Mouse (Mus musculus): ENCODE data around the gene Zmym3. TPM values are rescaled to one million over a fixed set of nuclear protein-coding genes. Genes with fewer than 3 reads are reported as not detected.

Gene Zmym3
- polyA plus RNA-seq (2015; fragmentation: Nextera tagmentation; extraction: Ambion mirVana) = 31.4 and 33.2 TPM in 2 replicates

- H3K36me3 ChIP-seq (ENCODE audit: control insufficient read depth, insufficient read depth, low read length) = no peaks in the 10 kb centered on the region
- ATAC-seq (ENCODE audit: low read depth) = peak; percentile 24
- peak within 1 kb of the TSS; percentile 76 for H3K9ac ChIP-seq (ENCODE audit: low read length)
- peaks cover 7% of the 10 kb centered on the region for H3K4me1 ChIP-seq (replicated peaks; ENCODE audit: control insufficient read depth, insufficient read depth, low read length)
- H3K27me3 ChIP-seq (ENCODE audit: control insufficient read depth, insufficient read depth, low read depth, low read length) = no peaks in the 10 kb centered on the region
- peak within 1 kb of the TSS; percentile 79 for H3K27ac ChIP-seq (ENCODE audit: low read length)
- no peaks in the 10 kb centered on the region for H3K9me3 ChIP-seq (ENCODE audit: control insufficient read depth, low read length)
- H3K4me2 ChIP-seq (ENCODE audit: low read depth, low read length) = peak within 1 kb of the TSS; percentile 70
- 21% methylated on average over 4 of the region's 4 CpGs for WGBS
- peak within 1 kb of the TSS; percentile 65 for H3K4me3 ChIP-seq (ENCODE audit: low read length)
Measured at GRCm38 (mm10) chrX:101420700-101421095, at the start of gene Zmym3. Zmym3 (minus strand) TSS chrX:101420849.

DNA sequence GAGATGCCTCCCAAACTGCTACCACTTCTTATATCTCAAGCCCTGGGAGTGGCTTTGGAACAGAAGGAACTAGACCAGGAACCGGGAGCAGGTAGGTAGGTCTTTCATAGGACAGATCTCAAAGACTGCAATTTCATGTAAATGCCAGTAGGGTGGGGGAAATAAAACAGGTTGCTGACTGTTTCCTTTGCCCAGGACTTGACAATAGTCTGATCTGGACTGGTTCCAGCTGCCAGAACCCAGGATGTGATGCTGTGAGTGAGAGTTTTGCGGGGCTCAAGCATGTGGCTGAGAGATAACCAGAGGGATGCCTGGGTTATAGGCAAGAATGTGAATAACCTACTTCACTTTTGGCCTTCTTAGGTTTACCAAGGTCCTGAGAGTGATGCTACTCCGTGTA is 30.9 kb upstream of the Zmym3 start:
- H3K9ac ChIP-seq (ENCODE audit: low read length) = no peak overlapping the region
- H3K27me3 ChIP-seq (ENCODE audit: control insufficient read depth, insufficient read depth, low read depth, low read length) = no peaks in the 10 kb centered on the region
- WGBS = 77% methylated on average over 3 of the region's 3 CpGs
- ATAC-seq (ENCODE audit: low read depth) = no peak
- no peak overlapping the region for H3K4me2 ChIP-seq (ENCODE audit: low read depth, low read length)
- H3K27ac ChIP-seq (ENCODE audit: low read length) = no peak overlapping the region
- no peaks in the 10 kb centered on the region for H3K9me3 ChIP-seq (ENCODE audit: control insufficient read depth, low read length)
- peaks cover 8% of the 10 kb centered on the region for H3K36me3 ChIP-seq (ENCODE audit: control insufficient read depth, insufficient read depth, low read length)
- H3K4me3 ChIP-seq (ENCODE audit: low read length) = no peak overlapping the region
- H3K4me1 ChIP-seq (replicated peaks; ENCODE audit: control insufficient read depth, insufficient read depth, low read length) = no peaks in the 10 kb centered on the region

DNA sequence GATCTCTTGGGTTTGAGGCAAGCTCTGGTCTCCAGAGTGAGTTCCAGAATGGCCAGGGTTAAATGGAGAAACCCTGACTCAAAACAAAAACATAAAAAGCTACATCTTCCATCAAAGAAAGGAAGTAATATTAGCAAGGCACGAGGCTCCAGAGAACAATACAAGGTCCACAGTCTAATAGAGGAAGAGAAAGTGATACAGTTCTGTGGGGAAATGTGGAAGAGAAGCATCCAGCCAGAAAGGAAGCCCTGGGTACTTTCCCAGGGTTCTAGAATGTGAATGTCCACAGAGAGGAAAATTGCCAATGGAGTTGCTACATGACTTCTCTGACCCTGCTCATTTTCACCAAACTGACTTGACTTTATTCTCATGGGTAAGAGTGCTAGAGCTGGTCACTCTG is 30.5 kb upstream of the Zmym3 start:
- WGBS = 37% methylated on average over 1 of the region's 1 CpGs
- Histone ChIP-seq H3K27me3 (ENCODE audit: control insufficient read depth, insufficient read depth, low read depth, low read length) (no peaks in the 10 kb centered on the region), H3K9ac (ENCODE audit: low read length) (no peak overlapping the region), H3K4me3 (ENCODE audit: low read length) (no peak overlapping the region), H3K9me3 (ENCODE audit: control insufficient read depth, low read length) (no peaks in the 10 kb centered on the region), H3K4me2 (ENCODE audit: low read depth, low read length) (no peak overlapping the region), H3K27ac (ENCODE audit: low read length) (no peak overlapping the region), H3K4me1 (replicated peaks; ENCODE audit: control insufficient read depth, insufficient read depth, low read length) (no peaks in the 10 kb centered on the region), H3K36me3 (ENCODE audit: control insufficient read depth, insufficient read depth, low read length) (peaks cover 10% of the 10 kb centered on the region)
- ATAC-seq (ENCODE audit: low read depth) = no peak

DNA sequence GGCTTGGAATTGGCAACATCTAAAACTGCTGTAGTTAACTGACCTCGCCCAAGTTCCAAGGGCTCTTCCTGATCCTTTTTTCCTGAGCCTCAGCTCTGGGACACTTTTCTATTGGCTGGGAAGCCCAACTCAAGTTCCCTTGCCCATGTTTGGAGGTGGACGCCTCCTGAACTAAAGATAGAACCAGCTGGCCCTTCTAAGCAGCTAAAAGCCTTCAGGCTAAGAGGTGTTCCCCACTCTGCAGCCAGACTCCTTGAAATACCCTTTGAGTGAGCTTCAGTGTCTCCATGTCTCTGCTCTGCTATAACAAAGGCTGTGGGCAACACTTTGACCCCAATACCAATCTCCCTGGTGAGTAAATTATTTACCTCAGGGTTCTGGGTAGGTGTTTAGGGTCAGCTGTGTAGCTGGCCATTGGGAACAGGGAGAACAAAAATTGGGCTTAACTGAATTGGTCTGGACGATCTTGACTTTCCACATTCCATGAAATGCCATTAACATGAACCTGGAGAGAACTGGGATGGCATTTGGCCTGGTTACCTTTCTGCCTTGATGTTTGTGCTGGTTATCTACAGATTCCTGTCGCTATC is 28.3 kb upstream of the Zmym3 start, which contains the start of gene Itgb1bp2:
TSS of gene Itgb1bp2 (plus strand) at position 203 of the 590 bp plus-strand sequence.
- ATAC-seq (ENCODE audit: low read depth) = no peak
- H3K27ac ChIP-seq (ENCODE audit: low read length) = no peak within 1 kb of the TSS
- no peaks in the 10 kb centered on the region for H3K27me3 ChIP-seq (ENCODE audit: control insufficient read depth, insufficient read depth, low read depth, low read length)
- no peaks in the 10 kb centered on the region for H3K4me1 ChIP-seq (replicated peaks; ENCODE audit: control insufficient read depth, insufficient read depth, low read length)
- H3K4me3 ChIP-seq (ENCODE audit: low read length) = no peak within 1 kb of the TSS
- no peak within 1 kb of the TSS for H3K9ac ChIP-seq (ENCODE audit: low read length)
- WGBS = 68% methylated on average over 4 of the region's 4 CpGs
- peaks cover 17% of the 10 kb centered on the region for H3K36me3 ChIP-seq (ENCODE audit: control insufficient read depth, insufficient read depth, low read length)
- H3K4me2 ChIP-seq (ENCODE audit: low read depth, low read length) = no peak within 1 kb of the TSS
- H3K9me3 ChIP-seq (ENCODE audit: control insufficient read depth, low read length) = no peaks in the 10 kb centered on the region

GRCm38 (mm10) chrX:101429976-101430375 is 9.3 kb upstream of the Zmym3 start:
- Histone ChIP-seq H3K4me2 (ENCODE audit: low read depth, low read length) (peak overlapping the region; percentile 52), H3K4me1 (replicated peaks; ENCODE audit: control insufficient read depth, insufficient read depth, low read length) (no peaks in the 10 kb centered on the region), H3K9ac (ENCODE audit: low read length) (peak overlapping the region; percentile 86), H3K4me3 (ENCODE audit: low read length) (peak overlapping the region; percentile 70), H3K9me3 (ENCODE audit: control insufficient read depth, low read length) (no peaks in the 10 kb centered on the region), H3K27me3 (ENCODE audit: control insufficient read depth, insufficient read depth, low read depth, low read length) (no peaks in the 10 kb centered on the region), H3K36me3 (ENCODE audit: control insufficient read depth, insufficient read depth, low read length) (0 out of 2 replicates have a peak, but pooled peaks cover 2% of the 10 kb centered on the region), H3K27ac (ENCODE audit: low read length) (peak overlapping the region; percentile 93)
- WGBS = 24% methylated on average over 14 of the region's 14 CpGs
- peak; percentile 56 for ATAC-seq (ENCODE audit: low read depth)

DNA sequence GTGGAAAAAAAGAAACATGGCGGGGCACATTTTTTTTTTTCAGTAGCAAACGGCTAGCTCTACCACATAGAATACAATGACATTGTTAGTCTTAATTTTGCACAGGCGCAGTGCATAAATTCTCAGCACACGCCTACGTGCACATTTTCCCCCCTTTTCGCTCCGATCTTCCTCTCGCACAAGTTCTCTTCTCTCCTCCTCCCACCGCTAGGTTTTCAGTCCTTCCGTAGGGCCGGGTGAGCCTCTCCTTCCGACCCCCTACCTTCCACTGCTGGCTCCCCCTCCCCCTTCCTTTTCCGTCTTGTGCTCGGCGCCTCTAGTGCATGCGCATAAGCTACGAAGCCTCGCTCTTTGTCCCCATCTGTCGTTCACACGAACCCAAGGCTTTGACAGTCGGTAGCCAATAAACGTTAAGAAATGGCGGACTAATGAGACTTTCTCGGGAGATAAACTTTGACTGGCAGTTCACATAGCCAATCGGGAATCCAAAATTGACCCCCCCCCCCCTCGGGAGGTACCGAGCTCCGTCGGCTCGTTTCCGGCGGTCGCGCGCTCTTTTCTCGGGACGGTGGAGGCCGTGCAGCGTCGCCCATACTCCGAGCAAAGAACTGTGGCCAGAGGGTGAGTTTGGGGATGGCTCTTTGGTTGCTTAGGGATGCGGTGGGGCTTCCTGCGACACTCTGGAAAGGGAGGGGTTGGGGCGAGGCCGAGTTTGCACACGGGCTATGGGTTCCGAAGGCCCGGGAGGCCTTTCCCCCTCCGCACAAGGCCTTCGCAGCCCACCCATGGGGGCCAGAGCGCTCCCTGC is 8.7 kb upstream of the Zmym3 start, which contains the start of gene Nono:
TSS of gene Nono (plus strand) at position 177 of the 808 bp plus-strand sequence.
- Histone ChIP-seq H3K4me1 (replicated peaks; ENCODE audit: control insufficient read depth, insufficient read depth, low read length) (no peaks in the 10 kb centered on the region), H3K36me3 (ENCODE audit: control insufficient read depth, insufficient read depth, low read length) (0 out of 2 replicates have a peak, but pooled peaks cover 1% of the 10 kb centered on the region), H3K9me3 (ENCODE audit: control insufficient read depth, low read length) (no peaks in the 10 kb centered on the region), H3K4me2 (ENCODE audit: low read depth, low read length) (peak within 1 kb of the TSS; percentile 52), H3K27me3 (ENCODE audit: control insufficient read depth, insufficient read depth, low read depth, low read length) (no peaks in the 10 kb centered on the region), H3K27ac (ENCODE audit: low read length) (peak within 1 kb of the TSS; percentile 94), H3K9ac (ENCODE audit: low read length) (peak within 1 kb of the TSS; percentile 86), H3K4me3 (ENCODE audit: low read length) (peak within 1 kb of the TSS; percentile 70)
- ATAC-seq (ENCODE audit: low read depth) = peak; percentile 98
- WGBS = 19% methylated on average over 47 of the region's 51 CpGs

- H3K27me3 ChIP-seq (ENCODE audit: control insufficient read depth, insufficient read depth, low read depth, low read length) = no peaks in the 10 kb centered on the region
- H3K4me3 ChIP-seq (ENCODE audit: low read length) = peak overlapping the region; percentile 44
- H3K4me2 ChIP-seq (ENCODE audit: low read depth, low read length) = peak overlapping the region; percentile 51
- peak overlapping the region; percentile 94 for H3K27ac ChIP-seq (ENCODE audit: low read length)
- H3K9ac ChIP-seq (ENCODE audit: low read length) = peak overlapping the region; percentile 59
- no peaks in the 10 kb centered on the region for H3K4me1 ChIP-seq (replicated peaks; ENCODE audit: control insufficient read depth, insufficient read depth, low read length)
- no peaks in the 10 kb centered on the region for H3K9me3 ChIP-seq (ENCODE audit: control insufficient read depth, low read length)
- WGBS = 23% methylated on average over 7 of the region's 7 CpGs
- H3K36me3 ChIP-seq (ENCODE audit: control insufficient read depth, insufficient read depth, low read length) = no peaks in the 10 kb centered on the region
- ATAC-seq (ENCODE audit: low read depth) = no peak
Measured at GRCm38 (mm10) chrX:101428785-101429141, 8.1 kb upstream of the Zmym3 start.

DNA sequence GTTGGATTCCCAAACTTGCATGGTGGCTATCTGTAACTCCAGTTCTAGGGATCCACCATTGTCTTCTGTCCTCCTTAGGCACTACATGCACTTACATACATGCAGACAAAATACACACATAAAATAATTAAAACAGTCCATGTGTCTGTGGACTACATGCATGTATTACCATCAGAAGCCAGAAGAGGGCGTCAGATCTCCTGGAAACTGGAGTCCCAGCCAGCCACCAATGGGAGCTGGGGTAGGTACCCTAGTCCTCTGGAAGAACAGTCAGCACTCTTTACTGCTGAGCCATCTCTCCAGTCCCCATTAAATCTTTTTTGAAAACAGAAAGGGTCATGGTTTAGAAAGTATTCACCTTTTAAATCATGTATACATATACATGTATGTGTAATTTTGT is 7.1 kb upstream of the Zmym3 start:
- Histone ChIP-seq H3K27ac (ENCODE audit: low read length) (no peak overlapping the region), H3K9ac (ENCODE audit: low read length) (no peak overlapping the region), H3K4me1 (replicated peaks; ENCODE audit: control insufficient read depth, insufficient read depth, low read length) (no peaks in the 10 kb centered on the region), H3K4me2 (ENCODE audit: low read depth, low read length) (no peak overlapping the region), H3K36me3 (ENCODE audit: control insufficient read depth, insufficient read depth, low read length) (no peaks in the 10 kb centered on the region), H3K27me3 (ENCODE audit: control insufficient read depth, insufficient read depth, low read depth, low read length) (no peaks in the 10 kb centered on the region), H3K4me3 (ENCODE audit: low read length) (no peak overlapping the region), H3K9me3 (ENCODE audit: control insufficient read depth, low read length) (no peaks in the 10 kb centered on the region)
- no peak for ATAC-seq (ENCODE audit: low read depth)
- 6% methylated on average over 1 of the region's 1 CpGs for WGBS

GRCm38 (mm10) chrX:101423462-101423861 is 2.8 kb upstream of the Zmym3 start:
- no peak overlapping the region for H3K4me2 ChIP-seq (ENCODE audit: low read depth, low read length)
- no peak overlapping the region for H3K9ac ChIP-seq (ENCODE audit: low read length)
- H3K36me3 ChIP-seq (ENCODE audit: control insufficient read depth, insufficient read depth, low read length) = no peaks in the 10 kb centered on the region
- H3K9me3 ChIP-seq (ENCODE audit: control insufficient read depth, low read length) = no peaks in the 10 kb centered on the region
- no peak overlapping the region for H3K27ac ChIP-seq (ENCODE audit: low read length)
- ATAC-seq (ENCODE audit: low read depth) = no peak
- H3K27me3 ChIP-seq (ENCODE audit: control insufficient read depth, insufficient read depth, low read depth, low read length) = no peaks in the 10 kb centered on the region
- H3K4me1 ChIP-seq (replicated peaks; ENCODE audit: control insufficient read depth, insufficient read depth, low read length) = peaks cover 3% of the 10 kb centered on the region
- 79% methylated on average over 2 of the region's 2 CpGs for WGBS
- H3K4me3 ChIP-seq (ENCODE audit: low read length) = no peak overlapping the region

Measured in lung, embryonic 16.5 days (tissue).